Mouse (Mus musculus) adipocyte (in vitro differentiated cells): ENCODE measurements around the gene Morc2b.
"Not testable (repeated sequence)": the region's sequence is repeated elsewhere in the genome, so short reads cannot be mapped to it uniquely, and the experiment has no call there.

Experiments
- DNase-seq: peaks from one replicate; pipeline ENCODE4 v3.0.0-alpha.2; 2016; ENCODE audit warnings: low spot score

Gene Morc2b

DNA sequence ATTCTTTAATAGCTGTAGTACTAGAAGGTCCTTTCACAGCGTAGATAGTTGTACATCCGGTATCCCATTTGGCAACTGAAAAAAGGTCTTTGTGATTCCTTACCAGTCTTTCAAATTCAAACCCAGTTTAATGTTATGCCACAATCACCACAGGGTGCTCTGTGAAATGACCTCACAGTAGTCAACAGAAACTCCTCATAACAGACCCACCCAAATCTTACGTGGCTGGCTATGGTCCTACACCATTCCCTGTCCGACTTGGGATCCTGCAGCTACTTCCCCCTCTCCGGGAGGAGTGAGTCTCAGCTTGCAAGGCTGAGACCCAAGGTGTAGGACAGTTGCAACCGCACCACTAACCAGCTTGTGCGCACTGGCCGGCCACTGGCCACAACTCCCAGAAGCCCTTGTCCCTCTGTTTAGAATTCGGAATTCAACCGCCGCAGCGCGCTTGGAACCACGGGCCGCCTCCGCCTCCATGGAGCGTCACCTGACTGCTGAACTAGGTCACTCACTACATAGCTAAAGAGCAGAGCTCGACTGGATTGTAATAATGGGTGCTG lies at the start of gene Morc2b:
Gene Morc2b (minus strand): TSS at position 423 of the 560 bp plus-strand sequence.
- no peak for DNase-seq

- not testable (repeated sequence) for DNase-seq
Measured at GRCm38 (mm10) chr17:33168147-33168546, 28.7 kb upstream of the Morc2b start, which contains the start of gene Olfr55. Gene Olfr55, plus strand, starts transcription at chr17:33168447.

GRCm38 (mm10) chr17:33126257-33126656 lies 13.2 kb downstream of the Morc2b start:
- DNase-seq, result no peak

DNA sequence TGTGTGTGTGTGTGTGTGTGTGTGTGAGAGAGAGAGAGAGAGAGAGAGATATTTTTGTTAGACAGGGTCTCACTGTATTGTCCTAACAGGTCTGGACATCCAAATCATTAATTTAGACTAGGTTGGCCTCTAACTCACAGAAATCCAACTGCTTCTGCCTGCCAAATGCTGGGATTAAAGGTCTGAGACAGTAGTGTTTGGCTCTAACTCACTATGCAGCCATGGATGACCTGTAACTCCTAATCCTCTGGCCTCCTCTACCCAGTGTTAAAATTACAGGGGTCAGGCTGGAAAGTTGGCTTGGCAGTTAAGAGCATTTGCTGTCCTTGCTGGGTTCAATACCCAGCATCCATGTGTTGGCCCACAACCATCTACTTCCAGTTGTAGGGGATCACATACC lies 14.9 kb downstream of the Morc2b start:
- no peak for DNase-seq

DNA sequence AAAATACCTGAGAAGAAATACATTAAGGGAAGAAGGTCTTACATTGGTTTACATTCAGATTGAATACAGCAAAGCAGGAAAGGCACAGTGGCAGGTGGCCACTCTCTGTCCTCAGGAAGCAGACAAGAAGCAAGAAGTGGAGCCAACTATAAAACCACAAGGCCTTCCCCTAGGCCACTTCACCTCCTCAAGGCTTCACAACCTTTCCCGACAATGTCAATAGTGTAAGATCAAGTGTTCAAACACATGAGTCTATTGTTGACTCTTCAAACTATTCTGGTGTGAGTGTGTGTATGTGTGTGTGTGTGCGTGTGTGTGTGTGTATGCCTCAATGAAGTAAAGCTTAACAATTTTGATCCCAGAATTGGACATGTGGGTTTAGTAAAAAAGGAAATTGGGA lies 42.1 kb downstream of the Morc2b start:
- no peak for DNase-seq

GRCm38 (mm10) chr17:33092391-33093193 lies 46.9 kb downstream of the Morc2b start:
- peak; percentile 81 for DNase-seq

- no peak for DNase-seq
Measured at GRCm38 (mm10) chr17:33091630-33092029, 47.9 kb downstream of the Morc2b start.

DNA sequence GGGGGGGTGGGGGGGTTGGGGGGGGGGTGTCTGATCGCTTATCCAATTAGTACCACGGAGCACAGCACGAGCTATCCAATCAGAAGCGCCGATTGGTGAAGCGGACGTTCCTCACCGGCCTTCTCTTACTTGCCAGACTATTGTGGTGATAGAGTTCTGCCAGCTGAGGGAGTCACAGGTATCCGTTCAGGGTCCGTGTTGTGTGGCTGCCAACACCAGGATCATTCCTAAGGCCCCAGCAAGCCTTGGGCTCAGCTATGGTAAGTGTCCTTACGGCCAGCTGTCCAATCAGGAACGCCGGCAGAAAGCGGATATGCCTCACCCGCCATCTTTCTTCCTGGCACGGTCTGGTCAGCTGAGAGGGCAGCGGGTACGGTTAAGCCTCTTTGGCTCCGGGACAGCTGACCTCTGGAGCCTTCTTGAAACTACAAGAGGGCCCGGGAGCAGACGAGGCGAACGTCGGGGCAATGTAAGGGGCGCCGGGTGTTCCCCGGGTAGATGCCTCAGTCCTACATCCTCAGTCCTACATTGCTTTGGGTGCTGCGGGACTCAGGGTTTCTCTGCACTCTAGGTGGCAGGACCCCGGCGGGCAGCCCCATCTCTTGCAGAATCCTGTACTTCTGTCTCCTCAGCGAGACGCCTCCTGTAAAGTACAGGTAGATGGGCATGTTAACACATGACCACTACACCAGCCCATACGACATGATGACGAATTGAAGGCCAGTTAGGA lies 50.1 kb downstream of the Morc2b start, which contains the start of gene Zfp563:
Gene Zfp563 (plus strand): TSS at position 91 of the 730 bp plus-strand sequence.
- DNase-seq, result peak; percentile 98

- DNase-seq, result no peak
Measured at GRCm38 (mm10) chr17:33067958-33068357, 71.5 kb downstream of the Morc2b start, which contains the start of gene 4921501E09Rik. Gene 4921501E09Rik, minus strand, starts transcription at chr17:33068058.
